Mouse (Mus musculus) neutrophil, adult 5-6 weeks (primary cell): ENCODE data around the gene Cys1. TPM values are rescaled to one million over a fixed set of nuclear protein-coding genes. Genes with fewer than 3 reads are reported as not detected.

Source experiments
- ATAC-seq: fragments of 151-379, 151-347 bp; 2 replicates; pipeline ENCODE4 v1.8.0; 2017; ENCODE audit warnings: mild to moderate bottlenecking, moderate TSS enrichment; ENCODE audit not compliant: insufficient number of reproducible peaks, poor library complexity, low FRiP score, severe bottlenecking; ENCODE audit errors: extremely low read depth
- total RNA-seq: library from RNA; stranded (forward); fragments of 200-1000 nt; gene quantifications from 2 replicates; pipeline ENCODE4 v1.2.3, GENCODE M21; 2017

The Cys1 gene
- total RNA-seq, result not detected in 2 replicates

- ATAC-seq, result no peak
Observed at GRCm38 (mm10) chr12:24681286-24682023, at the start of gene Cys1. Cys1 (minus strand) TSS chr12:24681813.

DNA sequence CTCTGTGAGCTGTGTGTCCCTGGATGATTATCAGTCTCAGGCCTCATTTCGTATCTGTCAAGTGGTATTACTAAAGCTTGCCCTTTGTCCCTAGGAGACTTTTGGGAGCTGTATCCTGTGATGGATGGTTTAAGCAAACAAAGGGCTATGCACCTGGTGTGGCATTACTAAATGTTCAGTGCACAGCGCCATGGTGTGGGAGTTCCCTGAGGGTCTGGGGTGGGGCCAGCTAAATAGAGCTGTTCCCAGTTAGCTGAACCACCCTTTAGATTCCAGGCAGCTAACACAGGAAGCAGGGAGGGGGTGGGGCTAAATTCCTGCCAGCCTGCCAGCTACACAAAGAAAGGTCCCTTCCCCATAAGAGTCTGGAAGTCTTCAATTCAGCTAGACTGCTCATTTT lies 42.8 kb upstream of the Cys1 start:
- ATAC-seq, result no peak

GRCm38 (mm10) chr12:24723859-24724258 lies 42.2 kb upstream of the Cys1 start:
- ATAC-seq, result no peak

GRCm38 (mm10) chr12:24723434-24723833 lies 41.8 kb upstream of the Cys1 start:
- no peak for ATAC-seq

DNA sequence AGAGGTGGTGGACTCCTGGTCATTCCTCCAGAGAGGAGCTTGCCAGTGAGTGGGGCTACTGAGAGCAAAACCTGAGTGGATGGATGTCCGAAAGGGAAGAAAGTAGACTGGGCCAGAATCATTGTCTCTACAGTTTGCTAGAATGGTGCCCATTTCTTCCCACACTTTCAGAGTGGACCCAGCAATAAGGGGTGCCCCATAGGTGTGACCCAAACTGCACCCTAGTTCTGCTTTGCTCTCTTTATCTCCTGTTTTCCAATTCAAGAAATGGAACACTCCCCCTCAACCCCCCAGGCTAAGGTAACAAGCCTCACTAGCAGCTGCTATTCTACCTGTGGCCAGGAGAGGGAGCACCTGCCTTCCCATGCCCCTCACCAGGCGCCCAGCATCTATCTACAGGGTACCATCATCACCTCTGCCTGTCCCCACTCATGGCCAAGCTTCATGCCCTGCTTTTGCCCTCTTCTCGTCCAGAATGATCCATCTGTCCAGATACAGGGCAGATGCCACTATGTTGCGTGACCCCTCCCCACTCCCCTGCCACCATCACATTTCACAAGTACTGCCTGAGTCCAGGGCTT lies 35.2 kb upstream of the Cys1 start:
- ATAC-seq, result peak; percentile 65

- ATAC-seq, result no peak
Observed at GRCm38 (mm10) chr12:24715268-24715896, 33.8 kb upstream of the Cys1 start.

DNA sequence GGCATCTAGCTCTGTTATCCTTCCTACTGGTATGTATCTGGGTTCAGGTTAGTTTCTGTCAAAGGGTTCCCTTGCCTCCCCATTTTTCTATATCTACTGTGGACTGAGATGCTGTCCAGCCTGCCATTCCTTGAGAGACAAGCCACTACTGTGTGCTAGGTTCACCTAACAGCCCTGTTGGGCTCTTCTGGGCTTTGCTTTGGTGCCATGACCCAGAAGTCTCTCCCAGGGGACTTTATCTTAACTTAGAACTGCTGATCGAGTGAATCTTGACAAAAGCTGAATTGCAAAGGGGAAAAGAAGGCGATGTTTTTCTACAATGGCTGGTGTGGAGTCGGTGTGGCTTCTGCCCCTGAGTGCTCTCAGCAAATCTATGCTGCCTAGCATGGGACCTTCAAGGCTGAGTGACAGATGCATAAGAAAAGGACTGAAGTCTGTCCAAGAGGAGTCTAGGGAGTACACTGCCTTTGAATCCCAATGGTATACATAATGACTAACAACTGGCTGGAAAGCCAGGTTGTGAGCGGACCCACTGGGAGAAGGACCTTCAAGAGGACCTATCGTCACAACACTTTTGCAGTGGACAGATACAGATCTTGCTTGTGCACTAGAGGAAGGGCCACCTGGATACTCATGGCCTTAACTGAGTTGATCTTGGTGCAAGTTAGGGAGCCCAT lies 33.1 kb upstream of the Cys1 start:
- ATAC-seq, result no peak

- ATAC-seq, result no peak
Observed at GRCm38 (mm10) chr12:24712396-24712795, 30.8 kb upstream of the Cys1 start.

DNA sequence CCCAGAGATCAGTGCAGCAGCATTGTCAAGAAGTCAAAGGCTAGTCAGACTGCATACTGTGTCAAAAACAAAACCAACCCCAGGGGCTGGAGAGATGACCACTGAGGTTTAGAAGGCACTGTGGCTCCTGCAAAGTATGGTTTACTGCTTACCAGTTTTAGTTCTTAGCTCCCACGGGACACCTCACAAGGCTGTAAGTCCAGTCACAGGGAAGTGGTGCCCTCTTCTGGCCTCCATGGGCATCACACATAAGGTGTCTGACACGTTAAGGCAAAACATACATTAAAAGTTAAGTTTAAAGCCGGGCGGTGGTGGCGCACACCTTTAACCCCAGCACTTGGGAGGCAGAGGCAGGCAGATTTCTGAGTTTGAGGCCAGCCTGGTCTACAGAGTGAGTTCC lies 29.1 kb upstream of the Cys1 start:
- ATAC-seq, result no peak; the same call in 1 of the 2 replicates

DNA sequence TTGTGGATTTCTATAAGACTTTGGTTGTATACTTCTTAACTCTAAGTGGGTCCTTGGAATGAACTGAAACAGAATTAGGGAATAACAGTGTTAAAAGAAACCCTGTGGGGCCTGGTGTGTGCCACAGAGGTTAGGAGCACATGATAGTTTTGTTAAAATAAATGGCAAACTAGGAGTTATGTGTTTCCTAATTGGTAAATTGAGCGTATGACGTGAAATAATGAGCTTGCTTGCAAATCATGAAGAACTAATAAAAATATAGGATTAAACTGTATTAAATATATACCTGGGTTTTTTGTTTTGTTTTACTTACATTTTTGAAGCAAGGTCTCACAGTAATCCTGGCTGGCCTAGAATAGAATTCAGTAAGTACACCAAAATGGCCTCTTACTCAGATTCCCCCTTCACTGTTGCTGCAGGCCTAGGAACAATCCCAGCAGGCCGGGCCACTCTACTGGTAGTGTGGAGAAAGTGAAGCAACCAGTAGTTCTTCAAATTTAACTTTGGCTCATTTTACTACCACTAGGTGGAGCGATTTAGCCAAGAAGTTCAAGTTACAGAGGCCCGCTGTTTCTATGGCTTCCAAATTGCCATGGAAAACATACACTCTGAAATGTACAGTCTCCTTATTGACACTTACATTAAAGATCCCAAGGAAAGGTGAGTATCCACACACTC lies 28.4 kb upstream of the Cys1 start:
- ATAC-seq, result peak; percentile 65

DNA sequence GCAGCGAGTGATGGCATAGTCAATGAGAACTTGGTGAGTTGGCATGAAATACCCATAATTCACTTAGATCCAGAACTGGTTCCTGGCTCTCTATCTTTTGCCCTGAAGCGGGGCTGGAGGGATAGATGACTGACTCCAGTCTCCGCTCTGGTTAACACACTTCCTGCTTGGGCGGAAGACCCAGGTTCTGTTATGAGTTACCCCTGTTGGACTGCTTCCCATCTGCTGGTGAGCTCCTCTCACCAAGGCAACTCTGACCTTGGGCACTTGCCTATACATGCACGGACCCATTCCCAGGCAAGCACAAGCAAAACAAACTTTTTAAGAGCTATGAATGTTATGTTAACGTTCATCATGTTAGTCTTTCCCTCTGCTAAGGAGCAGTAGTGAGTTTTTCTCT lies 27.8 kb upstream of the Cys1 start:
- no peak for ATAC-seq

DNA sequence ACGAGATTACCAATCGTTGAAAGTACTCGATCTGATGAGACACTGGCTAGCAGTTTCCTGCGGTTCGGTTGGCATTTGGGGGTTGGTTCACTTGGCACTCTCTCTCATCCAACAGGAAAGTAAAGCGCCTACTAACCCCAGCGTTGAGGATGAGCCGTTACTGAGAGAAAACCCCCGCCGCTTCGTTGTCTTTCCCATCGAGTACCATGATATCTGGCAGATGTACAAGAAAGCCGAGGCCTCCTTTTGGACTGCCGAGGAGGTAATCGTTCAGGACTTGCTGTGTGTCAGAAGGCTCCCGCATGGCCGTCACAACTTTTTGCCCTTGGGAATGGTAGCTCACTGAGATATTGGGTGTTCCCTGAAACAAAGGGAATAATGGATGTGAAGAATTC lies 27.2 kb upstream of the Cys1 start:
- ATAC-seq, result no peak

DNA sequence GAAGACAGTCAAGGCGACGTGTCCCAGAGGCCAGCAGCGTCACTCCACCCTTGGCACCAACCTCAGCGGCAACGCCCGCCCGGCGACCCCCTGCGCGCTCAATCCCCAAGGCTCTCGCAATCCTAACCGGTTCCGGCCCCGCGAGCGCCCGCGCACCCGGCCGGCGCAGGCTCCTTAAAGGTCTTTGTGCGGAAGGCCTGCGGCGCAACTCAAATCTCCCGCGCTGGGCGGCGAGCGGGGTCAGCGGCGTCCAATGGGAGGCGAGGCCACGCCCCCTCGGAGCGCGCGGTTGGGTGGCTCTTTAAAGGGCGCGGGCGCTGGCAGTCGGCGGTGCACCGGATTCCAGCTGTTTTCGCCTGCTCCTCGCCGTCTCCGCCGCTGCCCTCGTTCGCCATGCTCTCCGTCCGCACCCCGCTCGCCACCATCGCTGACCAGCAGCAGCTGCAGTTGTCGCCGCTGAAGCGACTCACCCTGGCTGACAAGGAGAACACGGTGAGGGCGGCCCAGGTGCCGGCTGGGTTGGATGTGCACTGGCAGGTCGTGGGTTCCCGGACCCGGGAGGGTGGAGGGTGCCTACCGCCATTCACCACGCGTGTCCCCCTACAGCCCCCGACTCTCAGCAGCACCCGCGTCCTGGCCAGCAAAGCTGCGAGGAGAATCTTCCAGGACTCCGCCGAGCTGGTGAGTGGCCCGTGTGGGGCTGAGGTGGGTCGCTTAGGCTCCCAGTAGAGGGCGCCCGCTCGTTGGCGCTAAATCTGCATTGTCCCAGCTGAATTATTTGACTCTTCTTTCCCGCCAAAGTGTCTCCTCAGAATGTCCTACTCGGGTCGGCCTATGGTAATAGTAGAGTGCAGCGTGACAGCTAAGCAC lies 26.6 kb upstream of the Cys1 start, which contains the start of gene Rrm2:
Gene Rrm2 (plus strand): TSS at position 288 of the 870 bp plus-strand sequence.
- ATAC-seq, result peak; percentile 62

DNA sequence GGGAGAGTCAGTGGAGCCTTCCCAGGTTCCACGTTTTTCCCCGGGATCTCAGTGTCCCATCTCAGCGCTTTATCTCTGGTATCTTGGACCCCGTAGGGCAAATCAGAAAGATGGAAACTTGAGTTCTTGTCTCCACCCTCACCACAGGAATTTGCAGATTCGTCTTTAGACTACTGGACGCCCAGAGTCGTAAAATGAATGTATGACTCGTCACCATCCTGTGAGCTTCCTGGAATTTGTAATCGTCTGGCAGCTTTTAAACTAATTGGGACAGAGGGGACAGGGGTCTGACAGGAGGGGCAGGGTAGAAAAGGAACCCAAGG lies 25.8 kb upstream of the Cys1 start:
- ATAC-seq, result no peak

DNA sequence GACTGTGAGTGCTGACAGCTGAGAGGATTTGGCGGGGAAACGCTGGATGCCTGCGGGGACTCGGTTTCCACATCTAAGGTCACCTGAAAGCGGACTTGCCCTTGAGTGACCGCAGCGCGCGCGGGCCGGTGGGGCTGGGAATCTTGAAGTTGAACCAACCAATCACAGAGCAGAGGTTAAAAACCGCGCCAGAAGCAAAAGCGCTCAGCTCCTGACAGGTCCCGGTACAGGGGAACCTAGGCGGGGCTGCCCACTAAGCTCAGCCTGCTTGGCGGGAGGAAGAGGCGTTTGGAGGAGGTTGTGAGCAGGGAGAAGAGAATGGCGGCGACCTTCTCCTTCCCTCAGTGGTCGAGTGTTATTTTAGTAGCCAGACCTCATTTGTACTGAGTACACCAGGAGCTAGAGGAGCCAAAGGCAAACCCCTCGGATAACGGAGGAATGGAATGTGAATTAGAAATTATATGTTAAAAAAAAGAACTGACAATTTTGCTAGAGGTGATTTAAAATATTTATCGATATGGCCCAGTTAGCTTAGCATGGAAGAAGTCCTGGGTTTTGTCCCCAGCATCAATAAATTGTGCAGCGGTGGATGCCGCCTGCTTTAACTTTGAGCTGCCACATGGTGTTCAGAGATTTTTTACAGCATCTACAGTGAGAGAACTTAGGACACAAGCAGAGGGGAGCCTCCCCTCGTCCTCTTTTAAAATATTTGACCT lies 25.3 kb upstream of the Cys1 start:
- no peak for ATAC-seq

DNA sequence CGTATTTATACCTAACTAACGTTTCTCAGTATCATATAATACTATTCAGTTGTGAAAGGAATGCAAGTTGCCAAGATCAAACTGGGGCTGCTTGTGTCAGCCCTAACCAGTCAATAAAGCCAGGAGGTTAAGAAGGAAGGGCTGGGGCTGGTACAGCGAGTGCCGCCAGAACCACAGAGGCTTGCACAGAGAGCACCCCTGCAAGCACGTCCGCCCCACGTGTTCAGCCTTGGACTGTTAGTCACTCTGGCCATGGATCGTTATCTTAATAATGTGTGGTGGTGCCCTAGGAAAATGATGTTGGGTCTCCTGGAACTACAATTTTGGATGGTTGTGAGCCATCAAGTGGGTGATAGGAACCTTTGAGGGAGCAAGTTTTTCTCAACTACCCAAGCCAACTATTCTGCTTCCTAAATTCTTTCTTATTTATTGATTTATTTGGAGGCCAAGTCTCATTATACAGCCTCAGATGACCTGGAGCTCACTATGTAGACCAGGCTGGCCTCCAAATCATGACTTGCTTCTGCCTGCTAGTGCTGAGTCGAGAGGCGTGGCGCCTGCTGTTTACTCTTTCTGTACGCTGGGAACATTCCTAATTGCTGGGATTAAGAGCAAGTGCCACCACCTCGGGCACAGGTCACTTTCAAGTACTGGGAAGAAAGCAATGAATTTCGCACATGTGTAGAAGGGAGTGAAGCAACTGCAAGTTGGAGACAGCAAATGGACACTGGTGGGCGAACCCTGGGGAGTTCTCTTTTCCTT lies 24.1 kb upstream of the Cys1 start:
- no peak for ATAC-seq

- no peak for ATAC-seq
Observed at GRCm38 (mm10) chr12:24703013-24703412, 21.4 kb upstream of the Cys1 start.
